Mouse (Mus musculus) heart, postnatal 0 days (tissue): ENCODE data around the gene Susd3.

Source experiments
- CTCF ChIP-seq: IDR thresholded peaks from 2 replicates; pipeline ENCODE4 v1.5.1; 2016; ENCODE audit warnings: antibody characterized with exemption, control low read depth, low read depth
- EP300 ChIP-seq: IDR thresholded peaks from 2 replicates; pipeline ENCODE4 v1.6.1; 2016; ENCODE audit warnings: antibody characterized with exemption, low read depth

- TF ChIP-seq CTCF = no peak
- no peak for TF ChIP-seq EP300
These were observed 2.4 kb upstream of the Susd3 start for GRCm38 (mm10) chr13:49250716-49251517.
